Mouse (Mus musculus): ENCODE measurements at regions not wholly inside any gene's neighbourhood (a gene's known extent, or its start where the extent isn't known, plus 50 kb on each side); places are given as distances from the start of the nearest gene placed in this dataset.

- H3K27me3 ChIP-seq (replicated peaks) = no peaks in the 10 kb centered on the region
- H3K9ac ChIP-seq (ENCODE audit: insufficient read depth, low read depth) = no peak overlapping the region
- in situ Hi-C loops (cut with MboI; ENCODE audit: low pct_ligation_motif_present, low pct_unique_long_range_greater_than_20kb, low sequenced_read_pairs) (loop anchor here (10.0 kb wide), 2 partner anchors 475 to 675 kb away; no protein-coding TSS in a partner anchor), dilution Hi-C loops (cut with MboI; ENCODE audit: extremely low pct_ligation_motif_present, extremely low pct_unique_long_range_greater_than_20kb, low sequenced_read_pairs) (no loop called here)
- H3K9me3 ChIP-seq (replicated peaks; ENCODE audit: low read length) = no peaks in the 10 kb centered on the region
- no peak overlapping the region for H3K27ac ChIP-seq (ENCODE audit: insufficient read depth, low read depth)
- H3K36me3 ChIP-seq (replicated peaks in 1 of 2; ENCODE audit: control insufficient read depth in 1 of 2, insufficient read depth in 1 of 2, low read length in 1 of 2) = no peaks in the 10 kb centered on the region
- no peaks in the 10 kb centered on the region for H3K4me1 ChIP-seq (ENCODE audit: control insufficient read depth in 1 of 2, insufficient read depth in 2 of 2)
- TF ChIP-seq TBP (conservative IDR thresholded peaks at IDR 0.05; ENCODE audit: low read depth, low read length) = no peak
- no peak for TF ChIP-seq EP300 (IDR thresholded peaks at IDR 0.05; ENCODE audit: low read length)
- no peak for TF ChIP-seq RAD21 (IDR thresholded peaks at IDR 0.05; ENCODE audit: low read depth, low read length)
- TF ChIP-seq ZNF384 (IDR thresholded peaks at IDR 0.05; ENCODE audit: low read depth, low read length) = no peak
- no peak for TF ChIP-seq MEF2A (IDR thresholded peaks at IDR 0.05; ENCODE audit: borderline replicate concordance, low read depth, low read length)
- TF ChIP-seq POLR2AphosphoS2 (IDR thresholded peaks at IDR 0.05; ENCODE audit: low read depth, low read length) = no peak
- TF ChIP-seq UBTF (IDR thresholded peaks at IDR 0.05; ENCODE audit: low read depth, low read length) = no peak
- TF ChIP-seq TCF12 (IDR thresholded peaks at IDR 0.05; ENCODE audit: low read depth, low read length) = no peak
- H3K4me3 ChIP-seq (replicated peaks in 1 of 3; ENCODE audit: low read depth in 2 of 3, low read length in 2 of 3, poor library complexity in 1 of 3) = no peak overlapping the region
- H3K4me2 ChIP-seq (ENCODE audit: insufficient read depth, low read depth, poor library complexity, severe bottlenecking) = no peak overlapping the region
- no peaks in the 10 kb centered on the region for H3K79me2 ChIP-seq (replicated peaks; ENCODE audit: control insufficient read depth, extremely low read depth, insufficient read depth, poor library complexity, severe bottlenecking)
- no peak for DNase-seq (ENCODE audit: extremely low read depth)
Measured at GRCm38 (mm10) chr10:25670061-25670460, 134.0 kb upstream of the Smlr1 start.

- Histone ChIP-seq H3K9ac (ENCODE audit: insufficient read depth, low read depth) (no peak overlapping the region), H3K4me1 (ENCODE audit: control insufficient read depth in 1 of 2, insufficient read depth in 2 of 2) (0 out of 4 replicates have a peak, but pooled peaks cover 0 to under 1% of the 10 kb centered on the region in 2 experiments), H3K4me2 (ENCODE audit: insufficient read depth, low read depth, poor library complexity, severe bottlenecking) (no peak overlapping the region), H3K27me3 (replicated peaks) (no peaks in the 10 kb centered on the region), H3K36me3 (replicated peaks in 1 of 2; ENCODE audit: control insufficient read depth in 1 of 2, insufficient read depth in 1 of 2, low read length in 1 of 2) (no peaks in the 10 kb centered on the region), H3K4me3 (replicated peaks in 1 of 3; ENCODE audit: low read depth in 2 of 3, low read length in 2 of 3, poor library complexity in 1 of 3) (no peak overlapping the region), H3K9me3 (replicated peaks; ENCODE audit: low read length) (no peaks in the 10 kb centered on the region), H3K79me2 (replicated peaks; ENCODE audit: control insufficient read depth, extremely low read depth, insufficient read depth, poor library complexity, severe bottlenecking) (no peaks in the 10 kb centered on the region), H3K27ac (ENCODE audit: insufficient read depth, low read depth) (no peak overlapping the region)
- DNase-seq (ENCODE audit: extremely low read depth) = no peak
- in situ Hi-C loops (cut with MboI; ENCODE audit: low pct_ligation_motif_present, low pct_unique_long_range_greater_than_20kb, low sequenced_read_pairs) = no loop called here
- TF ChIP-seq TBP (conservative IDR thresholded peaks at IDR 0.05; ENCODE audit: low read depth, low read length) (no peak), MAFK (IDR thresholded peaks at IDR 0.05; ENCODE audit: insufficient replicate concordance, low read length) (no peak), ZNF384 (IDR thresholded peaks at IDR 0.05; ENCODE audit: low read depth, low read length) (no peak), MYC (IDR thresholded peaks at IDR 0.05; ENCODE audit: low read depth, low read length) (no peak), MXI1 (IDR thresholded peaks at IDR 0.05; ENCODE audit: low read depth, low read length) (no peak), UBTF (IDR thresholded peaks at IDR 0.05; ENCODE audit: low read depth, low read length) (no peak)
- dilution Hi-C loops (cut with MboI; ENCODE audit: extremely low pct_ligation_motif_present, extremely low pct_unique_long_range_greater_than_20kb, low sequenced_read_pairs) = no loop called here
Measured at GRCm38 (mm10) chr10:25652742-25653563, 116.9 kb upstream of the Smlr1 start.

- peak; percentile 6 for DNase-seq (ENCODE audit: extremely low read depth)
- dilution Hi-C loops (cut with MboI; ENCODE audit: extremely low pct_ligation_motif_present, extremely low pct_unique_long_range_greater_than_20kb, low sequenced_read_pairs) = no loop called here
Measured at GRCm38 (mm10) chr10:25647740-25648139, 111.7 kb upstream of the Smlr1 start.

More at GRCm38 (mm10) chr10:25647740-25648139, 111.7 kb upstream of the Smlr1 start:
- Histone ChIP-seq H3K9ac (ENCODE audit: insufficient read depth, low read depth) (no peak overlapping the region), H3K27ac (ENCODE audit: insufficient read depth, low read depth) (no peak overlapping the region), H3K4me3 (replicated peaks in 1 of 3; ENCODE audit: low read depth in 2 of 3, low read length in 2 of 3, poor library complexity in 1 of 3) (no peak overlapping the region), H3K9me3 (replicated peaks; ENCODE audit: low read length) (no peaks in the 10 kb centered on the region), H3K36me3 (replicated peaks in 1 of 2; ENCODE audit: control insufficient read depth in 1 of 2, insufficient read depth in 1 of 2, low read length in 1 of 2) (no peaks in the 10 kb centered on the region), H3K4me2 (ENCODE audit: insufficient read depth, low read depth, poor library complexity, severe bottlenecking) (no peak overlapping the region), H3K4me1 (ENCODE audit: control insufficient read depth in 1 of 2, insufficient read depth in 2 of 2) (no peaks in the 10 kb centered on the region), H3K79me2 (replicated peaks; ENCODE audit: control insufficient read depth, extremely low read depth, insufficient read depth, poor library complexity, severe bottlenecking) (no peaks in the 10 kb centered on the region), H3K27me3 (replicated peaks) (no peaks in the 10 kb centered on the region)
- in situ Hi-C loops (cut with MboI; ENCODE audit: low pct_ligation_motif_present, low pct_unique_long_range_greater_than_20kb, low sequenced_read_pairs) = no loop called here
- TF ChIP-seq MXI1 (IDR thresholded peaks at IDR 0.05; ENCODE audit: low read depth, low read length) = no peak
- TF ChIP-seq SMC3 (IDR thresholded peaks at IDR 0.05; ENCODE audit: low read depth, low read length) = peak; percentile 21; the same call in 1 of the 2 replicates
- no peak for TF ChIP-seq MAZ (IDR thresholded peaks at IDR 0.05; ENCODE audit: low read depth, low read length)
- no peak for TF ChIP-seq MAFK (IDR thresholded peaks at IDR 0.05; ENCODE audit: insufficient replicate concordance, low read length)
- no peak; the same call in none of the 2 replicates for TF ChIP-seq RAD21 (IDR thresholded peaks at IDR 0.05; ENCODE audit: low read depth, low read length)
- no peak for TF ChIP-seq NELFE (IDR thresholded peaks at IDR 0.05; ENCODE audit: low read depth, low read length)
- no peak for TF ChIP-seq ZC3H11A (IDR thresholded peaks at IDR 0.05; ENCODE audit: low read depth, low read length)
- TF ChIP-seq MYC (IDR thresholded peaks at IDR 0.05; ENCODE audit: low read depth, low read length) = no peak
- TF ChIP-seq CTCF (conservative IDR thresholded peaks at IDR 0.05 in 1 of 2, IDR thresholded peaks at IDR 0.05 in 1 of 2; ENCODE audit: low read depth in 2 of 2, low read length in 2 of 2) = peak in 1 of 2 experiments; percentile 35; a peak in 2 of 4 replicates
- TF ChIP-seq GABPA (IDR thresholded peaks at IDR 0.05; ENCODE audit: insufficient replicate concordance, low read depth, low read length) = no peak
- TF ChIP-seq ETS1 (conservative IDR thresholded peaks at IDR 0.05; ENCODE audit: low read depth, low read length) = no peak
- no peak for TF ChIP-seq POLR2A (IDR thresholded peaks at IDR 0.05; ENCODE audit: low read depth, low read length)
- no peak for TF ChIP-seq ZMIZ1 (IDR thresholded peaks at IDR 0.05; ENCODE audit: low read depth, low read length)
- no peak for TF ChIP-seq IRF4 (IDR thresholded peaks at IDR 0.05; ENCODE audit: low read depth, low read length)
- TF ChIP-seq MAX (IDR thresholded peaks at IDR 0.05; ENCODE audit: low read length) = no peak
- no peak for TF ChIP-seq HCFC1 (IDR thresholded peaks at IDR 0.05; ENCODE audit: low read depth, low read length)
- TF ChIP-seq USF2 (conservative IDR thresholded peaks at IDR 0.05; ENCODE audit: low read depth, low read length) = no peak
